Mouse (Mus musculus) lung, postnatal 0 days (tissue): ENCODE measurements around the gene Col19a1.

Experiments
- CTCF ChIP-seq: IDR thresholded peaks from 2 replicates; pipeline ENCODE4 v1.5.1; 2016; ENCODE audit warnings: antibody characterized with exemption, mild to moderate bottlenecking
- EP300 ChIP-seq: IDR thresholded peaks from 2 replicates; pipeline ENCODE4 v1.6.1; 2016; ENCODE audit warnings: antibody characterized with exemption, mild to moderate bottlenecking, control low read depth

GRCm38 (mm10) chr1:24550031-24550430 lies 37.2 kb downstream of the Col19a1 start:
- TF ChIP-seq CTCF: no peak
- TF ChIP-seq EP300: no peak
